Mouse (Mus musculus) kidney, postnatal 36 days (tissue): ENCODE measurements around the gene Pnp.
A peak's percentile ranks its signal among the peaks of the same experiment; 100 is the strongest.
"Not testable (repeated sequence)": the region's sequence is repeated elsewhere in the genome, so short reads cannot be mapped to it uniquely, and the experiment has no call there.

Experiments used
- DNase-seq, 2 experiments: peaks; one replicate each; pipeline ENCODE4 v3.0.0; 2021 to 2022; ENCODE audit warnings: mixed read lengths in 2 of 2

Pnp gene

DNA sequence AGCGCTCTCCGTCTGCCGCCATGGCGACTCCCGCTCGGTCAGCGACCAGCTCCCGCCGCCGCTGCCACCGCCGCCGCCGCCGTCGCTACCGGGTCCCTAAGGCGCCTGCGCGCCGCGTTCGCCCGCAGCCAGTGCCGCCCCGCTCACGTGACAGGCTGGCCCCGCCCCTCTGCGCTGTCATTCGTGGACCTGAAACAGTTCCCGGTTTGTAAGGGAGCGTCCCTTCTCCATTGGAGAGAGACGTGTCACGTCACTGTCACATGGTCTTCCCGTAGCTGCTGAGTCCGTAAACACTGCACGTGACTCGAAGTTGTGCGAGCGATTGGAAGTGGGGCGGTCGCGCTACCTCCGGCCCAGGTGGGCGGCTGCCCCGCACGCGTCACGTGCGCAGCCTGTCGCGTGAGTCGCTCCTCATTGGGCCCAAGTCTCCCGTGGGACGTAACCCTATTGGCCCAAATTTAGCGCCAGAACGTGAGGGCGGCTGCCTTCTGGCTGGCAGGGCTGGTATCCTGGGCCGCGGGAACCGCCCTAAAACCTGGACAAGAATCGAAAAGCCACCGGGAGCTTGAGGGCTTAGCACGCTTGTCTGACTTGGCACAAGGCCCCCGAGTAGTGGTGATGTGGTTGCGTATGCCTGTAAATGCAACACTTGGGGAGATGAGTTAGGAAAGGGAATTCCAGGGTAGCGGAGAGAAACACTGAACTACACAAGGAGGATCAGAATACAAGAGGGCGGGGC lies at the start of gene Pnp, which contains the start of gene Pip4p1:
Gene Pnp (plus strand): TSS at position 329 of the 739 bp plus-strand sequence.
Gene Pip4p1 (minus strand): TSS at position 103 of the 739 bp plus-strand sequence.
- DNase-seq = peak; percentile 100

GRCm38 (mm10) chr14:50891621-50892020 lies 39.3 kb upstream of the Pnp start:
- DNase-seq = no peak

DNA sequence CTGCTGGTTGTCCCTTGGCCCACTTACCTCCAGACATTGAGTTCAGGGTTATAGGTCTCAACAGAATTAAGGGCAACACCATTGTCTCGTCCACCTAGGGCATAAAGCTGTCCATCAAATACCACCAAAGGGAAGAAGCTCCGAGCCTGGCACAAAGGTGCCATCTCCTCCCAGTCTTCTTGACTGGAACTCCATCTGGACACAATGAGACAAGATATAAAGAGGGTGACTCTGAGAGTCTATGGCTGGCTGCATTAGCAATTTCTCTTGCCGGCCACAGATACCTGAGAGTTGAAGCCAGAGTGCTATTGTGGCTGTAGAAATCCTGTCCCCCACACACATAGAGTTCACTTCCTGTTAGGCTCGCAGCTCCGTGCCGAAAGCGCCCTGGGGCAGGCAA lies 38.8 kb upstream of the Pnp start:
- no peak for DNase-seq

GRCm38 (mm10) chr14:50892541-50893459 lies 38.1 kb upstream of the Pnp start:
- DNase-seq = no peak

DNA sequence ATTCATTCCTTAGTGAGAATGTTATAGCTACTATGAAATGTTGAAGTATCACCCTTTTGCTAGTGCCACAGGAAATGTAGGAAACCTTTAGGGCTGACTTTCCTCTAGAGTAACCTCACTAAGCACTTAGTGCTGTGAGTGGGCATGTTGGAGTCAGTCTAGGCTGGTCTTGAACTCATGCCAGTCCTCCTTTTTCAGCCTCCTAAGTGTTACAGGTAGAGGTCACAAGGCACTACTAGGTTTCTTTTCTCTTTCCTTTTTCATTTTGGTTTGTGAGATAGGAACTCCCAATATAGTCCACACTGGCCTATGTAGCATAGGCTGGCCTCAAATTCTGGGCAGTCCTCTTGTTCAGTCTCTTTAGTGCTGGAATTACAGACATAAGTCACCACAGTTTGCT lies 35.5 kb upstream of the Pnp start:
- DNase-seq = no peak

GRCm38 (mm10) chr14:50895985-50896746 lies 34.7 kb upstream of the Pnp start:
- peak; percentile 49 to 65 for DNase-seq

GRCm38 (mm10) chr14:50896747-50897373 lies 34.0 kb upstream of the Pnp start:
- DNase-seq = peak in 1 of 2 experiments; percentile 26

DNA sequence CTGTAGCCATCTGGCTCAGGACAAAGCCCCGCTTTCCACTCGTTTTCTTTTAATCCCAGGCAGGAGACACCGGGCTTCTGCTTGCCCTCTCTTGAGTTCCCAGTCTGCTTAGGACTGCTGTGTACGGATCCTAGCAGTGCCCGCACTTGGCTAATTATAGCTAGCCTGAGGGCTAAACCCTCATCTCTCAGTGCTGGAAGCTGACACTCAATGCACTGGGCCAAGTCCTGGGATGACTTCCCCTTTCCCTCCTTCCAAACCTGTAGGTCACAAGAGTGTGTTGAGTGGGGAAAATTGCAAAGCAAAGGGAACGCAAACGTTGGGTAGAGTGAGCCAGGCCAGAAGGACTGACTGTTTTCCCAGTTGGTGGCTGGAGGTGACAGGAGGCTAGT lies 33.5 kb upstream of the Pnp start, which contains the start of gene Klhl33:
Gene Klhl33 (minus strand): TSS at position 134 of the 392 bp plus-strand sequence.
- no peak for DNase-seq

DNA sequence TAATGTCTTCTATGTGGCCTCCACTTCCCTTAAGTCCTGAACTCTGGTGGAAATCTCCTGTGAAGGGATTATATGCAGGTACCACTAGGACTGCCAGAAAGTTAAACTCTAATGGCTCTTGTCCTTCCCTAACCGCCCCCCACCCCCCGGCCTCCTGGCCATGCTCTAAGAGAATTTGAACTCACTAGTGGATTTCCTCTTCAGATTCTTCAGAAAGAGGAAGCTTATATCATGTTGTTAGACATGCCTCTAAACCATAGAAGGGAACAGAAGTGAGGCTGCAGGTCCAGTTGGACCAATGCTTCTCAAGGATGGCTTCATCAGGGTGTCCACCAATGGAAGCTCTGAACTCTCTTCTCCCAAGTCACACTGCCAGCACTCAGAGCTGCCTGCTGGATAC lies 32.9 kb upstream of the Pnp start:
- DNase-seq = not testable (repeated sequence)

GRCm38 (mm10) chr14:50903973-50904827 lies 26.7 kb upstream of the Pnp start:
- DNase-seq = peak; percentile 19 to 57

DNA sequence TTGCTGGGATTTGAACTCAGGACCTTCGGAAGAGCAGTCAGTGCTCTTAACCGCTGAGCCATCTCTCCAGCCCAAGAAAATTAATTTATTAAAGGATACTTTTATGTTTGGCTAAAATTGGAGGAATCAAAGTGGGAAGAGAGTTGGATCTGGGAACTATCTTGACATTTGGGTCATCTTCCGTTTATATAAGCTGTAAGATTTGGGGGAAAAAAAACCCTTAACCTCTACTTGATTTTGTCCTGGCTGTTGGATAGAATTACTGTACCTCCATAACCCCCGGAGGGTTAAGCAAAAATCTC lies 26.1 kb upstream of the Pnp start:
- no peak for DNase-seq

DNA sequence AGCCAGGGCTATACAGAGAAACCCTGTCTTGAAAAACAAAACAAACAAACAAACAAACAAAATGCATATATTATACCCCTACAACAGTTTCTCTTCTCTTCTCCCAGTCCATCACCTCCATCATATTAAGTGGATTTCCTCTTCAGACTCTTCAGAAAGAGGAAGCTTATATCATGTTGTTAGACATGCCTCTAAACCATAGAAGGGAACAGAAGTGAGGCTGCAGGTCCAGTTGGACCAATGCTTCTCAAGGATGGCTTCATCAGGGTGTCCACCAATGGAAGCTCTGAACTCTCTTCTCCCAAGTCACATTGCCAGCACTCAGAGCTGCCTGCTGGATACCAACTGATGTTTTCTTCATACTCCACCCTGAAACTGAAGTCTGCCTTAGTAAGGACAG lies 25.6 kb upstream of the Pnp start:
- not testable (repeated sequence) for DNase-seq

GRCm38 (mm10) chr14:50908126-50908525 lies 22.8 kb upstream of the Pnp start:
- DNase-seq = no peak

GRCm38 (mm10) chr14:50911356-50911755 lies 19.5 kb upstream of the Pnp start:
- no peak for DNase-seq

- not testable (repeated sequence) for DNase-seq
These were observed 7.4 kb upstream of the Pnp start for GRCm38 (mm10) chr14:50923437-50923836.

- DNase-seq = peak; percentile 97 to 98
These were observed 6.4 kb upstream of the Pnp start, which contains the start of the genes Osgep and Apex1 for GRCm38 (mm10) chr14:50924281-50925064. Gene Osgep, minus strand, starts transcription at chr14:50924893. Gene Apex1, plus strand, starts transcription at chr14:50924968.

DNA sequence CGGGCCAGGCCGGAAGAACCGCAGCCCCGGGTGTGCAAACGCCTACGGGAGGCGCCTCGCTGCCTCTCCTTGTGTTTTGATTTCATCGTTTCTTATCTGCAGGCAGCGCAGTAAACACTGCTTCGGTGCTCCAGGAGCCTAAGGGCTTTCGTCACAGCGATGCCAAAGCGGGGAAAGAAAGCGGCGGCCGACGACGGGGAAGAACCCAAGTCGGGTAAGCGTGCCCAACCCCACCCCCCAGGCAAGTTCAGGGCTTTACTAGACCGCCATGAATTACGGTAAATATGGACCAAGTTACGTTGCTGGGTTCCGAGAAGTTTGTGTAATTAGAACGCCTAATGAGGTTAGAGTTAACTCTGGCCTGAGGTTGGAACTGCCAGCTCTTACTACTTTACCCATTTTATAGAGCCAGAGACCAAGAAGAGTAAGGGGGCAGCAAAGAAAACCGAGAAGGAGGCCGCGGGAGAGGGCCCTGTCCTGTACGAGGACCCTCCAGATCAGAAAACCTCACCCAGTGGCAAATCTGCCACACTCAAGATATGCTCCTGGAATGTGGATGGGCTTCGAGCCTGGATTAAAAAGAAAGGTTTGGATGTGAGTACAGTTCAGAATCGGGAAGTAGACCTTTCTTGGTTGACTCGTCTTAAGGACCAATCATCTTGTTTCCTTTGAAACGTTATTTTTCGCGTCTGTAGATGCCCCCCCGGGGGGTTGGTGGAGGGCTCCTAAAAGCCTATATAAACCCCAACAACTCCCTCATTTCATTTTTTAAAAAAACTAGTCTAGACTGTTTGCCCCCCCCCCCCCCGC lies 5.6 kb upstream of the Pnp start:
- no peak for DNase-seq

GRCm38 (mm10) chr14:50927366-50927765 lies 3.5 kb upstream of the Pnp start:
- no peak for DNase-seq

DNA sequence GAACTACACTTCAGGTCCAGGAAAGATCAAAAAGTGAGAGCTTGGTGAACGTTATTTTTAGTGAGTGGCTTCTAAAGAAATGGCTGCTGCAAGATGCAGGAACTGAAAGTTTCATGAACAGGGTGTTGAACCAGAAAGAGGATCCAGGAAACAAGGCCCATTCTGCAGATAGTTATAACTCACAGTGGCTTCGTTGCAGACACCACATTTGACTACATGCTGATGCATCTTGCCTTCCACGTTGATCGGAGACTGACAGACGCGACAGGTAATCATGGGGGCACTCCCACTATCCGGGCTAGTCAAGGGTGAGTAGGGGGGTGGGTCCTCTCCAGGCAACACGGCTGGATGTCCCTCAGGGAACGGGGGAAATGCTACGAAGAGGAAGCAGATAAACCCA lies 931 bp upstream of the Pnp start:
- DNase-seq = no peak

- DNase-seq = peak; percentile 80 to 88
These were observed 517 bp upstream of the Pnp start for GRCm38 (mm10) chr14:50930377-50930753.
